In genomic region chr13:108157732-108158464, GRCm38 (mm10) we compare ENCODE assay signal across 8 mouse cellular contexts. TPM values are rescaled to one million over a fixed set of nuclear protein-coding genes. Genes with fewer than 3 reads are reported as not detected.
DNase-seq lines count a peak whose midpoint lies in the region; ATAC-seq and TF ChIP-seq lines count a peak whose summit lies in the region.

No protein-coding gene starts in this region.

- H3K27ac ChIP-seq in heart, embryonic 14.5 days (replicated peaks in 1 of 2; ENCODE audit: control insufficient read depth in 1 of 2, insufficient read depth in 1 of 2, low read depth in 2 of 2, low read length in 2 of 2), result peak overlapping the region in 1 of 2 experiments; percentile 24; a peak in 1 of 4 replicates
- H3K27ac ChIP-seq in limb, embryonic 15.5 days, result no peak overlapping the region
- H3K27ac ChIP-seq in neural tube, embryonic 15.5 days (replicated peaks), result 0 out of 2 replicates have a peak overlapping the region, but pooled peaks have one; percentile 29

- TF ChIP-seq CTCF in G1E (IDR thresholded peaks at IDR 0.05; ENCODE audit: low read depth, low read length), result no peak

- H3K4me1 ChIP-seq in heart, embryonic 14.5 days (ENCODE audit: control insufficient read depth in 2 of 2, insufficient read depth in 2 of 2, low read length in 2 of 2), result peaks cover 3 to 9% of the 10 kb centered on the region in 2 experiments; a peak in 2 of 4 replicates
- peaks cover 9% of the 10 kb centered on the region for H3K4me1 ChIP-seq in G1E (ENCODE audit: insufficient read depth, low read depth, low read length)
- H3K4me1 ChIP-seq in limb, embryonic 15.5 days, result peaks cover 9% of the 10 kb centered on the region
- peaks cover 19% of the 10 kb centered on the region for H3K4me1 ChIP-seq in neural tube, embryonic 15.5 days

- H3K36me3 ChIP-seq in heart, embryonic 14.5 days (ENCODE audit: control insufficient read depth, insufficient read depth, low read length), result peaks cover 14% of the 10 kb centered on the region
- peaks cover 24% of the 10 kb centered on the region for H3K36me3 ChIP-seq in G1E (replicated peaks)
- peaks cover 11% of the 10 kb centered on the region for H3K36me3 ChIP-seq in limb, embryonic 15.5 days
- H3K36me3 ChIP-seq in neural tube, embryonic 15.5 days, result peaks cover 11% of the 10 kb centered on the region; the same call in 1 of the 2 replicates

- DNase-seq in heart, postnatal 4 days, result no peak
- no peak for DNase-seq in G1E (ENCODE audit: low spot score)
- no peak for DNase-seq in cerebellum, adult 9-11 months
- DNase-seq in layer of hippocampus, adult 9-10 months (ENCODE audit: low spot score), result no peak

- H3K27me3 ChIP-seq in heart, embryonic 14.5 days (ENCODE audit: control insufficient read depth, insufficient read depth, low read length), result no peaks in the 10 kb centered on the region
- H3K27me3 ChIP-seq in G1E (ENCODE audit: insufficient read depth, low read length), result no peaks in the 10 kb centered on the region
- no peaks in the 10 kb centered on the region for H3K27me3 ChIP-seq in limb, embryonic 15.5 days
- no peaks in the 10 kb centered on the region for H3K27me3 ChIP-seq in neural tube, embryonic 15.5 days (replicated peaks)

- 5% methylated on average over 40 of the region's 42 CpGs for WGBS in heart, embryonic 14.5 days
- WGBS in limb, embryonic 15.5 days, result 2% methylated on average over 41 of the region's 42 CpGs
- 4% methylated on average over 41 of the region's 42 CpGs for WGBS in neural tube, embryonic 15.5 days

- peak overlapping the region; percentile 85 for H3K4me2 ChIP-seq in heart, embryonic 14.5 days (ENCODE audit: low read length)
- peak overlapping the region; percentile 79 for H3K4me2 ChIP-seq in limb, embryonic 15.5 days
- H3K4me2 ChIP-seq in neural tube, embryonic 15.5 days, result peak overlapping the region; percentile 94

- peak; percentile 6; the same call in 1 of the 2 replicates for ATAC-seq in heart, embryonic 14.5 days (ENCODE audit: insufficient number of reproducible peaks, insufficient read depth, low FRiP score, low read depth)
- no peak for ATAC-seq in G1E (ENCODE audit: extremely low read depth, insufficient number of reproducible peaks, low FRiP score, poor library complexity, severe bottlenecking)
- peak; percentile 68 for ATAC-seq in erythroid progenitor cell, adult 5-6 weeks (replicated peaks; ENCODE audit: low FRiP score, poor library complexity, severe bottlenecking)
- peak; percentile 5; the same call in 1 of the 2 replicates for ATAC-seq in limb, embryonic 15.5 days (ENCODE audit: insufficient number of reproducible peaks, low FRiP score, low TSS enrichment, low read depth)
- ATAC-seq in neural tube, embryonic 15.5 days (ENCODE audit: low FRiP score), result peak; percentile 70

- peak overlapping the region; percentile 85 for H3K9ac ChIP-seq in heart, embryonic 14.5 days (ENCODE audit: low read length)
- H3K9ac ChIP-seq in limb, embryonic 15.5 days, result peak overlapping the region; percentile 47
- peak overlapping the region; percentile 71 for H3K9ac ChIP-seq in neural tube, embryonic 15.5 days (replicated peaks)

- H3K9me3 ChIP-seq in heart, embryonic 14.5 days (ENCODE audit: control insufficient read depth, low read length), result no peaks in the 10 kb centered on the region
- H3K9me3 ChIP-seq in G1E (replicated peaks), result no peaks in the 10 kb centered on the region
- H3K9me3 ChIP-seq in limb, embryonic 15.5 days, result no peaks in the 10 kb centered on the region
- H3K9me3 ChIP-seq in neural tube, embryonic 15.5 days (replicated peaks), result no peaks in the 10 kb centered on the region

- H3K4me3 ChIP-seq in heart, embryonic 14.5 days (ENCODE audit: control insufficient read depth in 1 of 2, insufficient read depth in 1 of 2, low read depth in 1 of 2, low read length in 2 of 2), result peak overlapping the region; percentile 90 to 95
- H3K4me3 ChIP-seq in G1E (ENCODE audit: low read depth, low read length), result peak overlapping the region; percentile 86
- peak overlapping the region; percentile 74 for H3K4me3 ChIP-seq in limb, embryonic 15.5 days
- peak overlapping the region; percentile 80 for H3K4me3 ChIP-seq in neural tube, embryonic 15.5 days (replicated peaks)

RNA-seq across cellular contexts. Expression of gene Ndufaf2, which starts 0.5 kb away (rescaled TPM):
- polyA plus RNA-seq in heart, embryonic 14.5 days (2014; fragmentation: Nextera tagmentation; extraction: Ambion mirVana), result 56.8 and 58.1 TPM in 2 replicates
- total RNA-seq in heart, postnatal 4 days (2021), result 10 to 100 TPM; 23.4 to 23.9 TPM
- total RNA-seq in G1E (2014; fragmentation: Nextera tagmentation), result 13.7 and 21.1 TPM in 2 replicates
- total RNA-seq in G1E (2017), result 23.2 and 23.6 TPM in 2 replicates
- polyA plus RNA-seq in G1E (2012), result 51.4 and 55.8 TPM in 2 replicates
- 8.3 and 12.6 TPM in 2 replicates for total RNA-seq in erythroid progenitor cell, adult 5-6 weeks (2015; ENCODE audit: low replicate concordance)
- 8.9 and 13.3 TPM in 2 replicates for total RNA-seq in erythroid progenitor cell, adult 5-6 weeks (2017; ENCODE audit: low replicate concordance)
- polyA plus RNA-seq in limb, embryonic 15.5 days (2015; fragmentation: Nextera tagmentation; extraction: Ambion mirVana), result 59.3 and 63.2 TPM in 2 replicates
- 68.0 and 80.3 TPM in 2 replicates for polyA plus RNA-seq in neural tube, embryonic 15.5 days (2015; fragmentation: Nextera tagmentation; extraction: Ambion mirVana)

RNA-seq across cellular contexts. Expression of gene Ercc8, which starts 0.6 kb away (rescaled TPM):
- 11.8 and 12.5 TPM in 2 replicates for polyA plus RNA-seq in heart, embryonic 14.5 days (2014; fragmentation: Nextera tagmentation; extraction: Ambion mirVana)
- 10 to 100 TPM; 15.5 to 18.3 TPM for total RNA-seq in heart, postnatal 4 days (2021)
- total RNA-seq in G1E (2014; fragmentation: Nextera tagmentation) (10.1 and 12.0 TPM in 2 replicates), G1E (2017) (11.7 and 13.8 TPM in 2 replicates)
- polyA plus RNA-seq in G1E (2012), result 2.5 and 4.1 TPM in 2 replicates
- total RNA-seq in erythroid progenitor cell, adult 5-6 weeks (2015; ENCODE audit: low replicate concordance), result 2.9 and 4.3 TPM in 2 replicates
- total RNA-seq in erythroid progenitor cell, adult 5-6 weeks (2017; ENCODE audit: low replicate concordance), result 4.9 TPM in 1 of 2 replicates, not detected in the other
- 14.6 and 16.4 TPM in 2 replicates for polyA plus RNA-seq in limb, embryonic 15.5 days (2015; fragmentation: Nextera tagmentation; extraction: Ambion mirVana)
- polyA plus RNA-seq in neural tube, embryonic 15.5 days (2015; fragmentation: Nextera tagmentation; extraction: Ambion mirVana), result 26.4 and 31.8 TPM in 2 replicates

RNA-seq across cellular contexts. Expression of gene Elovl7, which starts 56.3 kb away (rescaled TPM):
- polyA plus RNA-seq in heart, embryonic 14.5 days (2014; fragmentation: Nextera tagmentation; extraction: Ambion mirVana), result 2.3 and 2.9 TPM in 2 replicates
- total RNA-seq in heart, postnatal 4 days (2021), result under 1 TPM; 0.64 to 0.90 TPM
- total RNA-seq in G1E (2014; fragmentation: Nextera tagmentation) (0.23 TPM in 1 of 2 replicates, not detected in the other), G1E (2017) (0.33 and 0.35 TPM in 2 replicates)
- polyA plus RNA-seq in G1E (2012), result not detected in 2 replicates
- 0.72 TPM in 1 of 2 replicates, not detected in the other for total RNA-seq in erythroid progenitor cell, adult 5-6 weeks (2015; ENCODE audit: low replicate concordance)
- total RNA-seq in erythroid progenitor cell, adult 5-6 weeks (2017; ENCODE audit: low replicate concordance), result 1.1 TPM in 1 of 2 replicates, not detected in the other
- polyA plus RNA-seq in limb, embryonic 15.5 days (2015; fragmentation: Nextera tagmentation; extraction: Ambion mirVana), result 21.4 and 21.7 TPM in 2 replicates
- 2.0 and 4.0 TPM in 2 replicates for polyA plus RNA-seq in neural tube, embryonic 15.5 days (2015; fragmentation: Nextera tagmentation; extraction: Ambion mirVana)
